Mouse (Mus musculus) right cerebral cortex, adult 2 months (tissue): ENCODE results near the gene Pld5.
A peak's percentile ranks its signal among the peaks of the same experiment; 100 is the strongest.
"Not testable (repeated sequence)": the region's sequence is repeated elsewhere in the genome, so short reads cannot be mapped to it uniquely, and the experiment has no call there.

Experiments used
- DNase-seq, 2 experiments: peaks; one replicate each; pipeline ENCODE4 v3.0.0; 2021 to 2022; ENCODE audit warnings: low spot score in 2 of 2

The Pld5 gene

DNA sequence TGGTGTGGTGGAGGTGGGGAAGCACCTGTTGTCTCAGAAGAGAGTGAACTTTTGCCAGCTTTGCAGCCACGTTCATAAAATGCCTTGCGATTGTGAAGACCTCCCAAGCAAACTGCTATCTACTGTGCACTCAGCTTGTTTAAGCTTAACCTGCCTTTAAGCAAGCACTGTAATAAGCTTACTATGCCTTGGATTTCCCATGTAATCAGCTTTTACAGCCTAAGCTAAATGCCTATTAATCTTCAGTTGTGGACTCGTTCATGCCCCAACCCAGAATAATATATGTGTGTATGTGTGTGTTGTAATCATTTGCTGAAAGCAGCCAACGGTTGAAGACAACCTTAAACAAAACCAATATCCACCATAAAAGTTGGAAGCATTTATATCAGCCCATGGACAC, 232.1 kb downstream of the Pld5 start:
- DNase-seq = no peak

DNA sequence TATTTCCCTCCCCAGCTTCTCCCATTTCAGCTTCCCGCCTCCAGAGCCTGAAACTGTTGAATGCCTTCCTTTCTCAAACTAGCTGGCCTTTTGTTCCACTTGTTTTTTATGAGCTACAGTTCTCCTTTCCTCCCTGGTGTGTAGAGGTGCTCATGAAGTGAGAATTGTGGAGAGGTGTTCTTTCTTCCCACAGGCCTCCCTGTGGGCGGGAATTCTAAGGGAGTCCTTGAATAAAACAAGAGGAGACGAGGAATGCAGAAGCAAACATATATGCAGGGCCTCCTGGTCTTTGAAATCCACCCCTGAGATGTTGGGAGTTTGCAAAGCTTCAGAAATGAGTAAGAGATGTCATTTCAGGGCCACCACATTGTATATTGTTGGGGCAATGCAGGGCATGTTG, 235.2 kb downstream of the Pld5 start:
- peak in 1 of 2 experiments; percentile 7 for DNase-seq

DNA sequence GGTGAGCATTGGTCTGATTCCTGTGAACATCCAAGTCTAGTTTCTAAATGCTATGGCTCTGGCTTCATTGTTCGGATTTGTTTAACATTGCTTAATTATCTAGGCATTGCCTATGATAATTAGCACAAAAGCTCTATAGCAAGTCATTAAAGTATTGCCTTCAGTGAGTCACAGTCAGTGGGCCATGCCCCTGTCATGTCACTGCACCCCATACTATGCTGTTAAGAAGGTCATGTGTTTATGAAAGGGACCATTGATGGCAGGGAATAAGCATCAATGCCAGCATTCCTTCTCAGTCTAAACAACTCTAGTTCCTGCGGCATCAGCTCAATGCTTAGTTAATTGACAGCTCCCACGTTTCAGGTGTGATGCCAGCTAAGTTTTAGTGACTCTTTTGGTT, 239.1 kb downstream of the Pld5 start:
- no peak for DNase-seq

DNA sequence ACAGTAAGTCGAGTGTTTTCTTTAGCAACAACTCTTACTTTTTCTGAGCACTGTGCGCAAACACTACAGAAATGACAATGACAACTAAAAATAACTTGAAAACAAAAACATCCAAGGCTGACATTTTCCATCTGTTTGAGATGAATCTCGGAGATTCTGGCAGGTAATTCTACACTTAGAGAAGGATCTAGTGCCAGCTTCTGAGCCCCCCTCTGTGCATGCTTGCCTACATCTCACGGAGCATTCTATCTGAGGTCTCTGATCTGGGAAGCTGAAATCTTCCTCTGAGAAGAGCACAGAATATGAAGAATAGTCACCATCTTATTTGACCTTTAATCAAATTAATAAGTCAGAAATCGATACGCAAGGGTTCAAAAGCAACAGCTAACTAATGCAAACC, 240.4 kb downstream of the Pld5 start:
- no peak for DNase-seq

DNA sequence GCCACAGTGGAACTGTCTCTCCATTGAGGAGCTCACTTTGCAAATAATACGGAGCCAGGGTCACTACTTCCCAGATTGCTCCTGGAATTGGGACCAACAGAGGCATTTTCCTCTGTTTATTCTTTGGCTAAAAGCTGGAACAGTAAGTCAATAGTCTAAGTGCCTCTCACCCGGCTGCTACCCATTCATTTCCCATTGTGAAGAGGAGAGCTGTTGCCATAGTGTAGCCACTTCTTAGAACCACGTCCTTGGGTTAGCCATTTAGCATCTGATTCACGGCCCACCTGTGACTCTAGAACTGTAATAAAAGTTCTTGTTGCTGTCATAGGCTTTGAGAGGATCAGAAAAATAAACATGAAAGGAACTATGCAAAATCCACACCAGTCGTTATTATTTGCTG, 241.4 kb downstream of the Pld5 start:
- no peak for DNase-seq

DNA sequence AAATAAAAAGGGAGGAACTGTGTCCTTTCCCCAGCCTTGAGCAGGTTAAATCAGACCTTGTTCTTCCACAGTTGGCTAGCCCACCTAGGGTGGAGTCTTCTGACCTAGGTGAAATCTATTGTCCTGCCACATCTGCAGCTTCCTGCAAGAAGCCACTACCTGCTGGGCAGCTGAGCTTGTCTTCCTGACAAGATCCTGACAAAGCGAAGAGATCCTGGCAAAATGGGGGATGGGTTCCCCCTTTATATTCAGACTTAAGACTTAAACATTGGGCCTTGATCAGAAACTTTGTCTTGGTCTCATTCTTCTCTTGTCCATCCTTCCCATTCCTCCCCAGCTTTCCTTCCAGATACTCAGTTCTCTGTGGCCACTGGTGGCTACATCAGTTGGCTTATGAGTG, 246.0 kb downstream of the Pld5 start:
- no peak for DNase-seq

DNA sequence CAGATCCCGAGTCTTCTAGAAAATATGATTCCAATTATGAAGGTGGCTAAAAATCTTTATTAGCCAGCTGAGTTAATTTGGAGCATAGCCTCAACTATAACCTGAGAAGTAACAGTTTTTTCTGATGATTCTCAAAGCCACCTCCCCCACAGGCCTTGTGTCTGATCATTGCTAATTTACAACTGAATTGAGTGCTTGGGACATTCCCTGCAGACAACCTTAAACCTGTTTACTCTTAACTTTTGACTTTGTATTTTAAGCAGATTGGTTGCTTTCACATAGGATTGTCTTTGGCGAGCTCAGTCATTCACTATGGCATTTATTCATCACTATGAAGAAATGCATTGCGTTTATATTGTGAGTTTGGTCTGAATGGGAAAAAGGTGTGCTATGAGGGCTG, 246.7 kb downstream of the Pld5 start:
- no peak for DNase-seq

DNA sequence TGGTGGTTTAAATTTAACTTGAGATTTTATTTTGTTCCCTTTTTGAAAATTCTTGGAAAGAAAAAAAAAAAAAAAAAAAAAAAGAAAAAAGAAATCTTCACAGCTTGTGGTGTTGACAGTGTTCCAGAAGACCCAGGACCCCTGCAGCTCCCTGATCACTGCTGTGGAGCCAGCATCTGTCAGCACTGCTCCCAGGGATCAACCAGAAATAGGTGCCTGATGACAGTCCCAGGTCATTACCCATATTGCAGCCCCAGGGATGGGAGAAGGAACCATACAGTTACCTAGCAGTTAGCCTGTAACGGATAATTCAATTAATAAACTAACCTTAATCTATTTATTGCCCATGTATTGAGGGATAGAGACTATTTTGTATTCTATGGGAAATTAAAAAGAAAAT, 250.6 kb downstream of the Pld5 start:
- no peak for DNase-seq

DNA sequence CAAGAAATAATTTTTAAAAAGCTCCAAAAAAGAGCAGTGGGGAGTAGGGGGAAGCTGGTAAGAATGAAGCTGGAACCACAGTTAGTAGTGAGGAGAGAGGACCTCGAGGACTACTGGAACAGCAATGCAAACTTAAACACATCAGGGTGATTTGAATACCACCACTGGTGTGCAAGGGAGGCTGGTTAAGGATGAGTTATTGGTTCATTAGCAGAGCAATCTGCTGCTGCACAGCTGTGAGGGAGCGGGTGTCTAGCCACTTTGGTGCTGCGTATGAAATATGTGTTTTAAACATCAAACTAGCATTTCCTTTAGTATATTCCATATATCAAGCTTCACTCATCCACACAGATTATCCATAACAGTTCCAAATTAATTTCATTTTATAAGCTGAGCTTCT, 256.6 kb downstream of the Pld5 start:
- DNase-seq = no peak

DNA sequence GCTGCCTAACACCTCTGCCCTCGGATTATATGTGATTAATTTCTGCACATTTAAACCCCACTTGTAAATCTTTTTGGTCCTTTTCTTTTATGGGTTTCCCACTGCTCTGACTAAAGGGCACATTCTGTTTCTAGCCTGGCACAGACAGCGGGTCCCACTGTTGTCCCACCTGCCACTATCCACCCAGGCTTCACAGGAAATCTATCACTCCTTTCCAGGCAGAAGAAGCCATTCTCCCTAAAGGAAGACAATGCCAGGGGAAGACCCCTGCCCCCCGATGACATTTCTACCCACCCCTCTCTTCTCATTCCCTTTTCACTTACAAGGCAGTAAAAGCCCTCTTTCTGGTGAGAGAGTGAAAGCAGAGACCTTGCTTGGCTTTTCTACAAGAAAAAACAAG, 259.0 kb downstream of the Pld5 start:
- no peak for DNase-seq

DNA sequence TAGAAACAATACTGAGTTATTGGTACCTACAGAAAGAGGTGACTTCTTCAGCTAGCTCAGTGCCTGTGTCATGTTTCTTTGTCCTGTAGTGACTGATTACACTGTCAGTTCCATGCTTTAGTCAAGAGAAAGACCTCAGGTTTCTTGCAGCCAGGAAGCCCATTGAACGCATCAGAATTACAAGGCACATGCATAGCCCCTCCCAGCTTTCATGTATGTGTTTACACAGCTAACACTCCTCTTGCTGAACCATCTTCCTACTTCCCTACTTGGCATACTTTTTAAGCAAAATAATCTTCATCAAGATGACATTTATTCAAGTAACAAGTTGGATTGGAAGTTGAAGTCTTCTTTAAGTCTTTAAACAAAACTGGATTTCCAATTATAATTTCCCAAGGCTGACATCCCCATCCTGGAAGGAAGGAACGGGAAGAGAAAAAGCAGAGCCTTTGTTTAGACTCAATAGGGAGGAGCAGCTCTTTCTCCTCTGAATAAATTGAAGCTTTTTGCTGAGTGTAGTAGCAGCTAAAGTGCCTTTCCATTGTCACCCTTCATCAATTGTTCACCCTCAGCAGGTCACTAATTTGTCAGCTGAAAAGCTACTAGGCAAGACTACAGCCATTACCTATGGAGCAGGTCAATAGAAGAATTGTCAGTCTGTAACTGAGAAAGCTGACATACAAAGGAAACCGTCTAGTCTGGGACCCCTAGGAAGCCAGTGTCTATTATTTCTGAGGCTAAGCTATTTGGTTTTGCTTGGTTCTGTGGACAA, 261.4 kb downstream of the Pld5 start:
- DNase-seq = no peak

DNA sequence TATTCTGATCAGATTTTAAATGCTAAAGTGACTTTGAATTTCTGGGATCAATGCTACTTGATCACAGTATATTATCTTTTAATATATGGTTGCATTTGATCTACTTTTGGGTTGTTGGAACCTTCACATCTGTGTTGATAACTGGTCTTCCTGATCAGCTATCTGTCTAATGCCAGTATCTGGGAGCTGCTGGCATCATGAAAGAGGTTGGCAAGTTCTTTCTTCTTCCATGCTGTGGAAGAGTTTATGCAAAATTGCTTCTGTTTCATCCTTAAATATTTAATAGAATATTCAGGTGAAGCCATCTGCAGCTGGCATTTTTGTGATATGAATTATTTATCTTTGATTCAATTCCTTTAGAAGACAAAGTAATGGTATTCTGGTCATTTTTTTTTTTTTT, 263.6 kb downstream of the Pld5 start:
- no peak for DNase-seq

DNA sequence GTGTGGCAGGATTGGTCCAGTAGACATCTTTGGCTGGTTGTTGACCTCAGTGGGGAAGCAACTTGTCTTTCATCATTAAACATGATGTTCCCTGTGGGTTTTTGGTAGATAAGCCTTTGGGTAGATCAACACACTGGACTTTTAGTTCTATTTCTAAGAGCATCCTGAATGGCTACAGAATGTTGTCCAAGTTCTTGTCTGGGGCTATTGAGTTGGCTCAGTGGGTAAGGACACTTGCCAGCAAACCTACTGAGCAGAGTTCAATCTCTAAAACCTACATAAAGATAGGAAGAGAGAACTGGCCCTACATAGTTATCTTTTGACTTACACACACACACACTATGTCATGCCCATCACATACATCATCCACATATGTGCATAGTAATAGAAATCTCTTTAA, 264.0 kb downstream of the Pld5 start:
- no peak for DNase-seq

DNA sequence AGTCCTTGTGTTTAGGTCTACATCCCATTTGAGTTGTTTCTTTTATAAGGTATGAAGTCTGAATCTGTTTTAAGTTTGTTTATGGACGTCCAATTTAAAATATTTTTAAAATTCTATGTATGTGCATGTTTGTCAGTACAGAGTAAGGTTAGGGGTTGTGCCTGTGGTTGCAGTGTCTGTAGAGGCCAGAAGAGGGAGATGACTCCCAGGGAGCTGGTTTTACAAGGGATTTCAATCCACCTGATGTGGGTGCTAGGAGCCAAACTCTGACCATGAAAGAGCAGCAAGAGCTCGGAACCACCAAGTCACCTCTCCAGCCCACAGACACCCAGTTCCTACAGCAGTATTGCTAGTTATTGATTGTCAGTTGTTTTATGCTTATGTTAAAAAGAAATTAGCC, 266.7 kb downstream of the Pld5 start:
- no peak for DNase-seq

DNA sequence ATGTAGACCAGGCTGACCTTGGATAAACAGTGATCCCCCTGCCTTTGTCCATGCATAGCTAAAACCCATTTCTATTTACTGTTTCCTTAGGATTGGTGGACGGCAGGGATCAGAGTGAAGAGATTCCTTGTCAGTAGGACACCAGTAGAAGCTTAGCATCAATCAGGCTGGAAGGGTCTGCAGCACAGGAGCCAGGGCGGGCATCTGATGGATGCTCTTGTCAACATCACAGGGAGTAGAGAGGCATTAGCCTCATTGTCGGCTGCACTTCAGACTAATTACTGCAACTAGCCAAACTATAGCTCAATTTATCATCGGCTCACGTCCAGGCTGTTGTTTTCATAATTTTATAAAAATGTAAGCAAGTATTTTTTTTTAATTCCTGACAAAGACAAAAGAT, 274.5 kb downstream of the Pld5 start:
- DNase-seq = no peak

DNA sequence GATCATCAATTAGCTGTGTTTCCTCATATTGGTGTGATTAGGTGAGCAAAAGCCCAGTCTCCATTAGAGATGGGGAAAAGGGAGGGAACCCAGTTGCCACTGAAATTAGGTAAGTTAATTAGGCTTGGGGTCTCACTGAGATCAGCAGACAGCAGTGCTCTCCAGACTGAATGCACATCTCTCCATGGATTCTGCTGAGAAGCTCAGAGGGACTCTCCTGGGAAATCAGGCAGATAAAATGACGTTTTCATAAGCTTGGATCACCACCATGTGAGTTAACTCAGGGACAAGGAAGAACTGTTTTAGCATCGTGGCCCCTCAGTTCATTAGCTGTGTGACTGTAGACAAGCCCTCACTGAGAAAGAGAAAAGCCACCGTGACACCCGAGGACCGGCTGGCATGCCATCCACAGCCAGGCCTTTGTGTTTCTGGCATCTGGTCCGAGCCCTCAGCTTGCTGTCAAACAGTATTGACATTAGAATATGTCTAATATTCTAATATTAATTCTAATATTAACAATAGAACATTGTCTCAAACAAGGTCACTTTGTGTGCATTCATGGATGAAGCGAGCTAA, 277.9 kb downstream of the Pld5 start:
- no peak for DNase-seq

DNA sequence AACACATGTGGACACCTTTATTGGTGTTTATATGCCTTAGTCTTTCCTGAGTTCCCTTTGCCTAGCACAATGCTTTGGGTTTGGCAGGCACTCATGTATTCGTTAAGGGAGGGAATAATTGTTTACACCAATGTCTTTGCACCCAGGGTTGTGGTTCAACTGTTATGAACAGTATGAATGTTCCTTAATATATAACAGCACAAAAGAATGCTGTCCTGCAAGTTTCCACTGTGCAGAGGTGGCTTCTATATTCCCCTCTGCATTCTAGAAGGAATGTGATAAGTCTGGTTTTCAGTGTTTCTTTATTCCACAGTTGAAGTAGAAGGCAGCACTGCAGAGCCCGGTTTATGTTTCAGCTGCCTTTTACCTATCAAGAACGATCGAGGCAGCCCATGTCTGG, 286.2 kb downstream of the Pld5 start:
- no peak for DNase-seq

DNA sequence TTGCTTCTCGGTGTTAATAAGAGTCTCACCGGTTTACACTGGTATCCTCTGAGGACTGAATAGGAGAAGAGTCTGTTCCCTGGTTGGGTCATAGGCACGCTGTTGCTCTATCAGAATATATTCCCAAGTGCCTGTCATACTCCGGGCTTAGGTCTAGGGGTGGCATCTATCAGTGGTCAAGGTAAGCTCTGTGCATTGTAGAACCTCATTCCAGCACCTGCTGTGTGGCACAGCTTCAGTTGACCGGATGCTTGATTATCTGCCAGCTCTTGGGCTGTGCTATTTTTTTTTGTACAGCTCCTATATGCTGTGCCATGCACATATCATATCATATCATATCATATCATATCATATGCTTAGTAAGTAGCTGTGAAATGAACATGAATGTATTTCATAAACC, 286.7 kb downstream of the Pld5 start:
- DNase-seq = no peak

DNA sequence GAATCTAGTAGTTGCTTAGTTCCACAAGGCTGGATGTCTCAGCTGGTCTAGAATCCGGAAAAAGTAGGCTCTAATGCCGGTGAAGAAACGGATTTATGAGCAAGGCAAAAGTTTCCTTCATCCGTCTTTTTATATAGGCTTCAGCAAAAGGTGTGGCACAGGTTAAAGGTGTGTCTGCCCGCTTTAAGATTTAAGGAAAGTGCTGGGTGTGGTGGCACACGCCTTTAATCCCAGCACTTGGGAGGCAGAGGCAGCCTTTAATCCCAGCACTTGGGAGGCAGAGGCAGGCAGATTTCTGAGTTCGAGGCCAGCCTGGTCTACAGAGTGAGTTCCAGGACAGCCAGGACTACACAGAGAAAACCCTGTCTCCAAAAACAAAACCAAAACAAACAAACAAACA, 296.1 kb downstream of the Pld5 start, which contains the start of gene Rbm8a2:
Rbm8a2 (minus strand) TSS at position 101 of the 400 bp plus-strand sequence.
- DNase-seq = not testable (repeated sequence)

DNA sequence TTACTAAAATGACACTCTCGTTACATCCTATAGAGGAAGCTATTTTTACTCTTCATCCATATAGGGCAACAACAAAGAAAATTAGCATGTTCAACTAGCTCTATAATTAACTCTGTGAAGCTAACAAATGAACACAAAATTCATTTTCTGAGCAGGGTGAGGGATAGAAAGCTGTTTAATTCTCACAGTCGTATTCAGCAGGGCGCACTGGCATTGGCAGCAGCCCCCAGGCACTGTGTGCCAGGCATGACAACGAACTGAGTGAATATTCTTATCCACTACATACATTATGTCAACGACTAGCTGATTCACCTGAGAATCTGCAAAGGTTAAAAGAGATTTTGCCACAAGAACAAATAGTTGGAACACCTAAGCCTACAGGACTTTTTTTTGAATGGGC, 304.4 kb downstream of the Pld5 start:
- no peak for DNase-seq

DNA sequence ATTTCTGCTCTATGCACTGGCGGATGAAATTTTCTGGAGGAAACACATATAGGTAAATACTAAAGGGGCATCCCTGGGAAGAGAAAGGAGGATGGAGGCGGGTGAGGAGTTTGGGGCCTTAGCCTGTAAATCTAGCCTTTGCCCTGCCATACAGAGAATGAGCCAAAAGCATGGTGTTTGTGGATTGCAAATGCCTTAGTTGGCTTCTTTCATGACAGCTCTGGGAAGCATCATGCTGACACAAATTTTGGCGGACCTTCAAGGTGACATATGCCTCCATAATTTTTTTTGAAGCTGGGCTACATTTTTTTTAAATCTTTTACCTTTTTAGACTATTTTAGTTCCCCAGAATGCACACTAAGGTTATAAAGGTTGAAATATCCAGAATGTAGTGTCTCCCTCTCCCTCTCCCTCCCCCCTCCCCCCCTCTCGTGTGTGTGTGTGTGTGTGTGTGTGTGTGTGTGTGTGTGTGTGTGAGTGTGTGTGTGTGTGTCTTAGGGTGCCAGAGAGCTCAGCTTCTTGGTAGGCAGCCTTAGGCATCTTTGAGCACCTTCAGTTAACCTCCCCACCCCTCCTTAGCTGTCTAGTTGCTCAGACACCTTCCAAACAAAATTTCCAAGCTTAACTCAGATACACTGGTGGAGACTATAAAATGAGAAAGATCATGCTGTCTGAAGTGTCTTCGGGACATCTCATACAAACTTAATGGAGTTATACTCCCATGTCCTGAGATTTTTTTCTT, 307.9 kb downstream of the Pld5 start:
- no peak for DNase-seq

DNA sequence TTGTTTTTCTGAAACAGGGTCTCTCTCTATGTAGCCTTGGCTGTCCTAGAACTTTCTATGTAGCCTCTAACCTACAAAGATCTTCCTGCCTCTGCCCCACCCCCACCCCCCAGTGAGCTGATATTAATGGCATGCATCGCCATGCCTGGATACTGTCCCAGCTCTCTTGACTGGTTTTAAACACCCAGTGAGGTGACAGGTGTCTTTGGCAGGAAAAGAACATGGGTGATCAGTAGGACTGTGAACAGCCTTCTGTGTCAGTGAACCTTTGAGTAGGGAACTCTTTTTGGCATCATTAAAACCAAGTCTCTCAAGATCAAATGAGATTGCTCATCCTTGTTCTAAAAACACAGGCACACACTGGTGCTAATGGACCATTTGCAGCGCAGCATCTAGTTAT, 313.3 kb downstream of the Pld5 start:
- no peak for DNase-seq

DNA sequence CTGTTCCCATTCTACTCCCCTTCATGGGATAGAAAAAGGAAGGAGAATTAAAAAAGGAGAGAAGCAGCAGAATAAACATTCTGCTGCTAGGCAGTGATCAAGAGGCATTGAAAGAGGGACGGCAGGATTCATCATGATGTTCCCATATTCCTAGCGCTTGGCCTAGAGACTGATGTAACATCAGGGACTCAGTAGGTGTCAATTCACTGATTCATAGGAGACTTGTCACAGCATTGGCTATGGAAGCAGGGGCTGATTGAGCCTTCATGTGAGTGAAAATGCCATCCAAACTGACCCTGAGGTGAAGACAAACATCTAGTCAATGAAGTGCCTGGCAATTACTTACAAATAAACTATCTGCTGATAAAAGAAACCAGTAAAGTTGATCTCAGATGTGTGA, 324.3 kb downstream of the Pld5 start:
- no peak for DNase-seq
